Mouse (Mus musculus) heart, embryonic 15.5 days (tissue): ENCODE data around the gene Ankrd12. TPM values are rescaled to one million over a fixed set of nuclear protein-coding genes. Genes with fewer than 3 reads are reported as not detected.

Experiments
- ATAC-seq: fragments of 200-750 bp; cut with Nextera tagmentation; replicated peaks from 2 replicates; pipeline ENCODE4 v1.8.0; 2017; ENCODE audit warnings: low read depth, moderate TSS enrichment; ENCODE audit not compliant: insufficient number of reproducible peaks, insufficient read depth, low FRiP score
- H3K27ac ChIP-seq: fragments of 300-500 bp; sonication (generic); 2 replicates; pipeline ENCODE4 v1.5.1; 2015; ENCODE audit warnings: mild to moderate bottlenecking, inconsistent platforms
- H3K27me3 ChIP-seq: fragments of 300-500 bp; sonication (generic); 2 replicates; pipeline ENCODE4 v1.6.1; 2015; ENCODE audit warnings: inconsistent platforms
- H3K36me3 ChIP-seq: fragments of 300-500 bp; sonication (generic); 2 replicates; pipeline ENCODE4 v1.6.1; 2015; ENCODE audit warnings: mild to moderate bottlenecking, inconsistent platforms
- H3K4me1 ChIP-seq: fragments of 300-500 bp; sonication (generic); replicated peaks from 2 replicates; pipeline ENCODE4 v1.6.1; 2015; ENCODE audit warnings: inconsistent platforms
- H3K4me2 ChIP-seq: fragments of 300-500 bp; sonication (generic); 2 replicates; pipeline ENCODE4 v1.6.1; 2015; ENCODE audit warnings: inconsistent platforms, mild to moderate bottlenecking, moderate library complexity
- H3K4me3 ChIP-seq: fragments of 300-500 bp; sonication (generic); 2 replicates; pipeline ENCODE4 v1.5.1; 2015; ENCODE audit warnings: mild to moderate bottlenecking, inconsistent platforms
- H3K9ac ChIP-seq: fragments of 300-500 bp; sonication (generic); 2 replicates; pipeline ENCODE4 v1.6.1; 2015; ENCODE audit warnings: mild to moderate bottlenecking, inconsistent platforms
- H3K9me3 ChIP-seq: fragments of 300-500 bp; sonication (generic); replicated peaks from 2 replicates; pipeline ENCODE4 v1.6.1; 2016; ENCODE audit warnings: inconsistent platforms
- WGBS: fragments of 180-500 bp; shearing (Covaris S2); methylation state at CpG from one replicate; pipeline ENCODE4 v1.1.7; 2015; ENCODE audit warnings: mixed read lengths; 5-methylcytosine and 5-hydroxymethylcytosine counted together
- polyA plus RNA-seq: library from polyadenylated mRNA; unstranded; fragments of >200 nt; fragmentation: Nextera tagmentation; extraction: Ambion mirVana; gene quantifications from 2 replicates; pipeline ENCODE4 v1.2.1, GENCODE M21; 2015

Gene Ankrd12
- polyA plus RNA-seq, 1 experiment from 2014 or later: 20.7 TPM

DNA sequence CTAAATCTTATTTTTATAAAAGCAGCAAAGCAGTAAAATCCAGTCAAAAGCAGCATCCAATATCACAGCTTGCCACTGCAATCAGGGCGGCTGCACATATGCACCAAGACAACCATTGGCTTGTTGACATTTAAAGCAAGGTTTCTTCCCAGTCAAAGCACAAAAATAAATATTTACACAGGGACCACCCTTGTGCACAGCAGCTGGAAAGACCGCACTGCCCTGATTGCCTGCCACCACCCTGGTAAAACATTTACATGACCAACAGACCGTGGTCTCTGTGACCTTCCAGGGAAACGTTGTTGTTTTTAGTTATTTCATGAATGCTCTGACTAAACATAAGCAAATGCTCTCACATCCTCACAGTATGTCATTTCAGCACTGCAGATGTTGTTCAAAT, 134.5 kb downstream of the Ankrd12 start:
- H3K27me3 ChIP-seq: no peaks in the 10 kb centered on the region
- H3K4me2 ChIP-seq: no peak overlapping the region
- peaks cover 28% of the 10 kb centered on the region for H3K4me1 ChIP-seq
- no peak for ATAC-seq
- WGBS: 69% methylated on average over 4 of the region's 4 CpGs
- H3K4me3 ChIP-seq: no peak overlapping the region
- peaks cover 8% of the 10 kb centered on the region; the same call in 1 of the 2 replicates for H3K36me3 ChIP-seq
- H3K27ac ChIP-seq: no peak overlapping the region
- no peak overlapping the region for H3K9ac ChIP-seq
- H3K9me3 ChIP-seq: no peaks in the 10 kb centered on the region

DNA sequence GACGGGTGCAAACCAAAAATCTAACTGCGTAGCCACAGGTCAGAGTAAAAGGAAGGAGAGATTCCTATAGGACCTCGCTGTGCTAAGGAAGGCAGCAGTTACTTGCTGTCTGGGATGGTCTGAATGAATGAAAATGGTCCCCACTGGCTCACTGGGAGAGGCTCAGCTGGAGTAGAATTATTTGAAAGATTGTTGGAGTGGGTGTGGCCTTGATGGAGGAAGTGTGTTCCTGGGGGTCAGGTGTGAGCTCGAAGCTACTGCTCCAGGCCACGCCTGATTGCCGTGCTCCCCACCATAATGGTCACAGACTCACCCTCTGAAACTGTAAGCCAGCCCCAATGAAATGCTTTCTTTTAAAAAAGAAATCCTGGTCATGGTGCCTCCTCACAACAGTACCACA, 135.6 kb downstream of the Ankrd12 start:
- Histone ChIP-seq H3K27ac (no peak overlapping the region), H3K9me3 (no peaks in the 10 kb centered on the region), H3K4me3 (no peak overlapping the region), H3K4me1 (peaks cover 28% of the 10 kb centered on the region), H3K4me2 (no peak overlapping the region), H3K27me3 (no peaks in the 10 kb centered on the region), H3K36me3 (peaks cover 13% of the 10 kb centered on the region), H3K9ac (no peak overlapping the region)
- ATAC-seq: no peak
- WGBS: 86% methylated on average over 6 of the region's 6 CpGs

DNA sequence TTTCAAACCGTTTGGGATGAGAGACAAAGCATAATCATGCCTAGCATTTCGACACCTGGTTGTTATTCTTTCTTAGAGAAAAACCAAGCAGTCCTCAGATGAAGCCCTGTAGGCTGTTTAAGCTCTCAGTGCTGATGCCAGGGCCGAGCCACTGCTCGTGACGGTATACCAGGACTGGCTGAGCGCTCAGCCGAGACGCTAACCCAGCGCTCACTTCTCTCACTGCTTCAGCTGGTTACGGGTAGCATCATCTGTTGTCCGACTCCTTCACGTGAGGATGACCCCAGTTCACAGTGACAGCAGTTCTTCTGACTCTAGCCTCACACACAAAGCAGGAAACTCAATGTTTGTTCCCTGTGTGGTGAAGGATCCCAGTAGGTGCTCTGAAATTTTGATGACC, 136.7 kb downstream of the Ankrd12 start:
- peaks cover 28% of the 10 kb centered on the region for H3K4me1 ChIP-seq
- H3K9ac ChIP-seq: no peak overlapping the region; the same call in 1 of the 2 replicates
- no peak for ATAC-seq
- 67% methylated on average over 12 of the region's 12 CpGs for WGBS
- no peak overlapping the region for H3K4me3 ChIP-seq
- no peaks in the 10 kb centered on the region for H3K27me3 ChIP-seq
- H3K36me3 ChIP-seq: peaks cover 13% of the 10 kb centered on the region
- peak overlapping the region; percentile 59; the same call in 1 of the 2 replicates for H3K27ac ChIP-seq
- no peaks in the 10 kb centered on the region for H3K9me3 ChIP-seq
- H3K4me2 ChIP-seq: 0 out of 2 replicates have a peak overlapping the region, but pooled peaks have one; percentile 1

DNA sequence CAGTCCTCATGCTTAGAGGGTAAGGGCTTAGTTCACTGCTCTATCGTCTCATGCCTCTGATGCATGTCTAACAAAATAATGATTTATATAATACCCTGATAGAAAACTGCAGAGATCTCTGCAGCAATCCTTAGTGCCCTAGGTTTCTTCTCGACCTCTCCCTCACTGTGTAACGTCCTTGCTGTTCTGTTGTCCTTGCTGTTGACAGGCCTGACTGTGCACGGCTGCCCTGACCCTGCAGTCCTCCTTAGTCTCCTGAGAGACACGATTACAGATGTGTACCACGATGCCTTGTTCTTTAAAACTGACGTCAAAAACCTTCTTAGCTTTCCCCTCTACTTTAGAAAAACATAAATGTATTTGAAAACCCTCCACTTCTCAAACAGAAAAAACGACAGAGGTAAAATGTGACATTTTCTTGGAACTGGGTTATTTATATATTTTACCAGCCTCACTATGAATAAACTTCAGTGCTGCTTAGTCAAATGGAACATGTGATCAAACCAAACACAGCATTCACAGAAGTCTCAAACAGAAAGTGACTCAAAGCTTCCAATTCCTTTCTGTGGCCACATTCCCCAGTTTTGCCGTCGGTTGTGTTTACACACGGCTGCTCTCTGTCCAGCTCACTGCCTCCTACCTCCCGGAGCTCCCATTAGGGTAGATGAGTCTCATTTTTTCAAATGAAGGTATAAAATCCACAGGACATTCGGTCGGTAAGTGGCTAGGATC, 137.3 kb downstream of the Ankrd12 start:
- H3K9ac ChIP-seq: no peak overlapping the region; the same call in 1 of the 2 replicates

DNA sequence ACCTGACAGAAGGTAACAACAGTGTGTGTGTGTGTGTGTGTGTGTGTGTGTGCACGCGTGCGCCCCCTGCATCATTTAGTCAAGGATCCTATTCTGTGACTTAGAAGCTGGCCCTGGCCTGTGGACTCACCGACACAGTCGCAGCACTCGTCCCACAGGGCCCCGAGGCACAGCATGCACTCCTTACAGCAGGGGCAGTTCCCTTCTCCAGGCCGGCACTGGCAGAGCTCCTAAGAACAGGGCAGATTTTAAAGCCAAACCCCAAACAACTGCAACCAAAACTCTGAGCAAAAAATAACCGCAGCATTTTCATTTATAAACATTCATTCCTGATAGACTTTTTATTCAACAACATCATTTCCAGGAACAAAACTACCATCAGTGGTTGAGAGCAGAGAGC, 139.2 kb downstream of the Ankrd12 start:
- 87% methylated on average over 9 of the region's 9 CpGs for WGBS
- H3K36me3 ChIP-seq: peaks cover 31% of the 10 kb centered on the region
- no peaks in the 10 kb centered on the region for H3K27me3 ChIP-seq
- H3K9me3 ChIP-seq: no peaks in the 10 kb centered on the region
- no peak overlapping the region for H3K4me2 ChIP-seq
- H3K4me3 ChIP-seq: no peak overlapping the region
- no peak for ATAC-seq
- H3K4me1 ChIP-seq: peaks cover 28% of the 10 kb centered on the region
- H3K27ac ChIP-seq: no peak overlapping the region
- H3K9ac ChIP-seq: no peak overlapping the region

More for the DNA sequence above, 137.3 kb downstream of the Ankrd12 start:
- 0 out of 2 replicates have a peak overlapping the region, but pooled peaks have one; percentile 1 for H3K4me2 ChIP-seq
- H3K36me3 ChIP-seq: peaks cover 16% of the 10 kb centered on the region
- 0 out of 2 replicates have a peak, but pooled peaks have one; percentile 53 for ATAC-seq
- no peaks in the 10 kb centered on the region for H3K9me3 ChIP-seq
- no peaks in the 10 kb centered on the region for H3K27me3 ChIP-seq
- no peak overlapping the region for H3K4me3 ChIP-seq
- 41% methylated on average over 14 of the region's 14 CpGs for WGBS
- H3K27ac ChIP-seq: peak overlapping the region; percentile 59
- H3K4me1 ChIP-seq: peaks cover 28% of the 10 kb centered on the region

DNA sequence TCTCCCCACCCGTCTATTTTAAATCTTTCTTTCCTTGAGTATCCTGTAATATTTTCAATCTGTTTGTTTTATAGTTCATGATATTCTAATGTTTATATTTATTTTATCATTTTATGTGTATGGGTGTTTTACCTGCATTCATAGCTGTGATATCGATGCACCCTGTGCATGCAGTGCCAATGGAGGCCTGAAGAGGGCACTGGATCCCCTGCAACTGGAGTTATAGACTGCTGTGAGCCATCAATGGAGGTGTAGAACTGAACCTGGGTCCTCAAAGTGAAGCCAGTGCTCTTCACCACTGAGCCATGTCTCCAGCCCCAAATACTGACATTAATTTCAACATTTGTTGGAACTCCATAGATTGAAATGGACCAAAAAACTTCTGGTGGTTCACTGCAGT, 143.1 kb downstream of the Ankrd12 start:
- no peak overlapping the region for H3K27ac ChIP-seq
- H3K4me2 ChIP-seq: no peak overlapping the region
- peaks cover 37% of the 10 kb centered on the region for H3K36me3 ChIP-seq
- no peak overlapping the region for H3K4me3 ChIP-seq
- ATAC-seq: no peak
- no peaks in the 10 kb centered on the region for H3K9me3 ChIP-seq
- peaks cover 7% of the 10 kb centered on the region for H3K4me1 ChIP-seq
- H3K27me3 ChIP-seq: no peaks in the 10 kb centered on the region
- 92% methylated on average over 2 of the region's 2 CpGs for WGBS
- no peak overlapping the region for H3K9ac ChIP-seq

DNA sequence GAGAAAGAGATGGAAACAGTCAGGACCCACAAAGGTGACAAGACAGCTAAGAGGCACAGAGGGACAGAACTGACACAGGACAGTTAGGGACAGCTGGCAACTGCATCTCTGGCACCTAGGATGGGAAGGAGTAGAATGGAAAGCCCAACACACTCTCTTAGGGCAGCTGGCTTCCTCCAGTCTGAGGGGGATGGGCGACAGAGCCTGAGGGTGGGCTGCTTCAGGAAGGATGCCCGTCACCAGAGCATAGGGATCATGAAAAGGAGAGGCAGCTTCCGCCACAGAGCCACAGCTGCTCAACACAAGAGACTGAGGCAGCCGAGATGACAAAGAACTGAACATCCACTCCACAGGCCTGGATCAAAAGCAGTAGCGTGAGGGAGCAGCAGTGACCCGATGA, 145.4 kb downstream of the Ankrd12 start:
- ATAC-seq: no peak
- Histone ChIP-seq H3K9me3 (no peaks in the 10 kb centered on the region), H3K4me2 (no peak overlapping the region), H3K4me1 (peaks cover 2% of the 10 kb centered on the region; the same call in 1 of the 2 replicates), H3K27ac (peak overlapping the region; percentile 25; the same call in 1 of the 2 replicates), H3K4me3 (no peak overlapping the region), H3K27me3 (no peaks in the 10 kb centered on the region), H3K9ac (no peak overlapping the region), H3K36me3 (peaks cover 44% of the 10 kb centered on the region)
- WGBS: 53% methylated on average over 6 of the region's 6 CpGs

DNA sequence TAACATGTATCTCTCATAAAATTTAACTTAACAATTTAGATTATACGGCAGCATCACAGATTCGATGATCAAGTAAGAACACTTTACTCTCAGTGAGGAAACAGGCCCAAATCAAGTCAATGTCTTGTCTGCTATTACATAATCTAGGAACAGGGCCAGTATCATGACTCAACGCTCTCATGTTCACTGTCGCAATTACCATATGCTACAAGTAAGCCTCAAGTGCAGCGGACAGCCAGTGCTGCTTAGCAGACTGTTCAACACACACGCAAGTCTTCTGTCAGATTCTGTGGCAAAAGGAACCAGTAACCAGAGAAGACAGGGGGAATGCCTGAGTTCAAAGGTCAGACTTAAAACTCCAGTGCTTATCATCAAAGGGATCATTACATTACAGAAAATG, 145.9 kb downstream of the Ankrd12 start:
- H3K27me3 ChIP-seq: no peaks in the 10 kb centered on the region
- H3K36me3 ChIP-seq: peaks cover 49% of the 10 kb centered on the region
- H3K4me1 ChIP-seq: peaks cover 2% of the 10 kb centered on the region; the same call in 1 of the 2 replicates
- H3K9ac ChIP-seq: no peak overlapping the region
- WGBS: 62% methylated on average over 6 of the region's 6 CpGs
- peak overlapping the region; percentile 25; the same call in 1 of the 2 replicates for H3K27ac ChIP-seq
- no peak overlapping the region for H3K4me3 ChIP-seq
- no peak; the same call in 1 of the 2 replicates for ATAC-seq
- H3K4me2 ChIP-seq: no peak overlapping the region
- no peaks in the 10 kb centered on the region for H3K9me3 ChIP-seq

DNA sequence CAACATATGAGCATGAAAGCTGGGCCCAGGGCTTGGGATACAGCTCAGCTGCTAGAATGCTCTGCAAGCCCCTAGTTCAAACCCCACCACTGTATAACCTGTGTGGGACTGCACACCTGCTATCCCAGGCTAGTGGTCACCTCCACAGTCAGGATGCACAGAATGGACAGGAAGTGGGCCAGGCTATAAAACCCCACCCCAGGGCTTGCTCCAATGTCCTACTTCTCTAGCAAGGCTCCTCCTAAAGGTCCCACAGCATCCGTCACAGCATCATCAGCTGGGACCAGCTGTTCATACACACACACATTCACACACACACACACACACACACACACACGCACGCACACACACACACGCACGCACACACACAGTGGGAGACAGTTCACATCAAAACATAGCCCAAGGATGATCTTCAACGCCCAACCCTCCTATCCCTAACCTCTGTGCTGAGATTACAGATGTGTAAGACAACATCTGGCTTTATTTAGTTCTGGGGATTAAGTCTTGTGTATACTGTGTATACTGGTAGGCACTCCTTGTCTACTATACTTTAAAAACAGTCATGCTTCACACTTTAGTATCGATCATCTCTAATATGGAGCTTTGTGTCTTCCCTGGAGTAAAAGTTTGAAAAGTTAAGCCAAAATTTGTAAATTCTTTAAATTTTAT, 146.6 kb downstream of the Ankrd12 start:
- WGBS: 95% methylated on average over 7 of the region's 7 CpGs
- peaks cover 53% of the 10 kb centered on the region for H3K36me3 ChIP-seq
- ATAC-seq: no peak

DNA sequence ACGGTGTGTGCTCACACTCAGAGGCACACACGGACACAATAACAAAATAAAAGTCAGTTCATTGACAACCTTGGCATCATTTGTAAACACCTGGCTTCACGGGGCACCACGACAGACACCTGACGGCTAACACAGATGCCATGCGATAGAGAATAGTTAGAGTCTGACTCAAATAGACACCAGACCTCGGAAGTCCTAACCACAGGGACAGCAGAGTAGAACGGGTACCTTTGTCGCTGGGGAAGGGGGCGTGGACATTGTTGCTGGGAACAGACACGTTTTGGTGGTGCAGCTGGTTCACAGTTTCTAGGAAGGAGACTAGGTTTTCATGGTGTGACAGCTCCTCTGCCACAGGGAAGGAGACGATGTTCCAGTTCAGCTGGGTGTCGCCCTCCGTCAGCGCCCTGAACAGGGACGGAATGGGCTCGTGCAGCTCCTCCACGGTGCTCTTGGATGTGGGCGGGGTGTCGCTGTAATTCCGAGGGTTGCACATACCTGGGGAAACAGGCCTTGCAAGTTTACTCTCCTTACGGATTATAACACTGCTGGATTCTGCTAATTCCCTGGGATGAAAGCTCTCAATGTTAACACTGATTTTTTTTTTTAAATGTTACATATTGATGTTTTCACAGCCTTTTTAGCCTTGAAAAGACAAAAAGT, 147.4 kb downstream of the Ankrd12 start:
- peaks cover 2% of the 10 kb centered on the region; the same call in 1 of the 2 replicates for H3K4me1 ChIP-seq
- H3K27ac ChIP-seq: no peak overlapping the region
- WGBS: 77% methylated on average over 22 of the region's 22 CpGs
- no peak overlapping the region for H3K9ac ChIP-seq
- no peaks in the 10 kb centered on the region for H3K27me3 ChIP-seq
- H3K36me3 ChIP-seq: peaks cover 56% of the 10 kb centered on the region
- no peak overlapping the region for H3K4me3 ChIP-seq
- no peaks in the 10 kb centered on the region for H3K9me3 ChIP-seq
- ATAC-seq: no peak
- H3K4me2 ChIP-seq: no peak overlapping the region

More for the DNA sequence above, 146.6 kb downstream of the Ankrd12 start:
- Histone ChIP-seq H3K9ac (no peak overlapping the region), H3K4me3 (no peak overlapping the region), H3K27me3 (no peaks in the 10 kb centered on the region), H3K27ac (no peak overlapping the region), H3K4me2 (no peak overlapping the region), H3K4me1 (peaks cover 2% of the 10 kb centered on the region; the same call in 1 of the 2 replicates), H3K9me3 (no peaks in the 10 kb centered on the region)

DNA sequence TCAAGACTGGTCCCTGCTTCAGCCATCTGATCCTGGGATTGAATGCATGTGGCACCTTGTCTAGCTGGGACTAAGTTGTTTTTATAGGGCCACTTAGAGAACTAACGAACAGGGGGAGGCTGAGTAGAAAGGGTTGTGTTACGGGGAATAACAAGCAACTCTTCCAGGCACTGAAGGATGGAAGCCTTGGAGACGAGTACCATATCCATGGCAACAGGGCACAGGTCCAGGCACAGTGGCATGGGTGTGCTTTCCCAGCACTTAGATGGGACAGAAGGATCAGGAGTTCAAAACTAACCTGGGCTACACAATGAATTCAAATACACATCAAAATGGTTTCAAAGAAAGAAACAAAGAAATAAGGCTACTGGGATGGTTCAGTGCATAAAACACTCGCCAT, 149.8 kb downstream of the Ankrd12 start:
- ATAC-seq: no peak
- no peak overlapping the region for H3K27ac ChIP-seq
- peaks cover 53% of the 10 kb centered on the region for H3K36me3 ChIP-seq
- no peak overlapping the region for H3K4me2 ChIP-seq
- peaks cover 2% of the 10 kb centered on the region; the same call in 1 of the 2 replicates for H3K4me1 ChIP-seq
- no peak overlapping the region for H3K9ac ChIP-seq
- no peak overlapping the region for H3K4me3 ChIP-seq
- H3K9me3 ChIP-seq: no peaks in the 10 kb centered on the region
- WGBS: 79% methylated on average over 4 of the region's 4 CpGs
- H3K27me3 ChIP-seq: no peaks in the 10 kb centered on the region
